Mouse (Mus musculus): ENCODE data around the gene Ctnna3. TPM values are rescaled to one million over a fixed set of nuclear protein-coding genes. Genes with fewer than 3 reads are reported as not detected.
A peak's percentile ranks its signal among the peaks of the same experiment; 100 is the strongest.

Gene Ctnna3
- polyA plus RNA-seq, 2 experiments: 0.78 to 0.89 TPM

DNA sequence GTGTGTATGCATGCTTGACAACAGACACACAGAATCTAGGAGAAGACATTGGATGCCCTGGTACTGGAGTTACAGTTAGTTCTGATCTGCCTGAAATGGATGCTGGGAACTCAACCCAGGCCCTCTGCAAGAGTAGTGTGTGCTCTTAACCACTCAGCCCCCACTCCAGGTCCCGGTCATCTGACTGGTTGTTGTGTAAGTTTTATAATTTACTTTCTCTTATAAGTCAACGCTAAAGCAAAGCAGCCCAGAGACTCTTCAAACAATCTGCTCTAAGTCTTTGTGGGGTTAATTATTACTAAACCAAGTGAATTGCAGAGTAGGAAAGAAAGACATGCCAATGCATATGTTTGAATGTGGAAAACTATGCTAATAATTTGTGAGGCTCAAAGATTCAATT is 549.5 kb downstream of the Ctnna3 start:
- no peak for DNase-seq (ENCODE audit: low spot score)
- Histone ChIP-seq H3K4me2 (replicated peaks; ENCODE audit: low read depth, low read length, severe bottlenecking) (no peak overlapping the region), H3K9me3 (ENCODE audit: control insufficient read depth, low read length) (no peaks in the 10 kb centered on the region), H3K4me3 (replicated peaks; ENCODE audit: low read length) (no peak overlapping the region), H3K4me1 (ENCODE audit: control insufficient read depth, insufficient read depth, low read length) (peaks cover 4% of the 10 kb centered on the region; the same call in 1 of the 2 replicates), H3K9ac (ENCODE audit: low read depth, low read length, severe bottlenecking) (no peak overlapping the region), H3K27ac (replicated peaks; ENCODE audit: low read depth, low read length) (no peak overlapping the region), H3K27me3 (ENCODE audit: control insufficient read depth, insufficient read depth, low read length) (no peaks in the 10 kb centered on the region), H3K36me3 (ENCODE audit: control insufficient read depth, insufficient read depth, low read length) (no peaks in the 10 kb centered on the region)
- ATAC-seq (ENCODE audit: low FRiP score, low read depth): no peak
- 84% methylated on average over 2 of the region's 2 CpGs for WGBS
- TF ChIP-seq POLR2A (IDR thresholded peaks at IDR 0.05; ENCODE audit: borderline replicate concordance, extremely low read depth, insufficient read depth, insufficient read length): no peak

DNA sequence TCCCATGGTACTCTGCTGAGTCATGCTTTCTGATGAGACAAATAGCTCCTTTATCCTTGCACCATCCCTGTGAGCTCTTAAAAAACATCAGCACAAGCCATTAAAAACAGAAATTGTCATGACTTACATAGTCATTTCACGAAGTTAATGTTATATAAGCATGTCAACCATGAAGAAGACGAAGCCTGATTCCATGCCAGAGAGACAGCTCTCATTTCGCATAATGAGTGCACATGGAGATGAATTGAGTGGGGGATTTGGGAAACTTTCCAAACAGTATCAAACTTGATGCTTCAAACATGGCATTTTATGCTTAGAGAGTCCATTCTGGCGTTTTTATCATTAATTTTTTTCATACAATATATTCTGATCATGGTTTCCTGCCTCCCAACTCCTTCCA is 555.7 kb downstream of the Ctnna3 start:
- 70% methylated on average over 4 of the region's 4 CpGs for WGBS
- ATAC-seq (ENCODE audit: low FRiP score, low read depth): no peak

GRCm38 (mm10) chr10:63994251-63994650 is 564.4 kb downstream of the Ctnna3 start:
- Histone ChIP-seq H3K9ac (ENCODE audit: low read depth, low read length, severe bottlenecking) (no peak overlapping the region), H3K27me3 (ENCODE audit: control insufficient read depth, insufficient read depth, low read length) (no peaks in the 10 kb centered on the region), H3K9me3 (ENCODE audit: control insufficient read depth, low read length) (no peaks in the 10 kb centered on the region), H3K4me3 (replicated peaks; ENCODE audit: low read length) (no peak overlapping the region), H3K36me3 (ENCODE audit: control insufficient read depth, insufficient read depth, low read length) (no peaks in the 10 kb centered on the region), H3K4me1 (ENCODE audit: control insufficient read depth, insufficient read depth, low read length) (no peaks in the 10 kb centered on the region), H3K4me2 (replicated peaks; ENCODE audit: low read depth, low read length, severe bottlenecking) (no peak overlapping the region), H3K27ac (replicated peaks; ENCODE audit: low read depth, low read length) (no peak overlapping the region)
- 88% methylated on average over 5 of the region's 5 CpGs for WGBS
- DNase-seq (ENCODE audit: low spot score) (no peak), ATAC-seq (ENCODE audit: low FRiP score, low read depth) (no peak)
- no peak for TF ChIP-seq POLR2A (IDR thresholded peaks at IDR 0.05; ENCODE audit: borderline replicate concordance, extremely low read depth, insufficient read depth, insufficient read length)

More for the DNA sequence above, 555.7 kb downstream of the Ctnna3 start:
- H3K4me2 ChIP-seq (replicated peaks; ENCODE audit: low read depth, low read length, severe bottlenecking): no peak overlapping the region
- DNase-seq (ENCODE audit: low spot score): no peak
- H3K27ac ChIP-seq (replicated peaks; ENCODE audit: low read depth, low read length): no peak overlapping the region
- H3K4me1 ChIP-seq (ENCODE audit: control insufficient read depth, insufficient read depth, low read length): no peaks in the 10 kb centered on the region
- no peak overlapping the region for H3K9ac ChIP-seq (ENCODE audit: low read depth, low read length, severe bottlenecking)
- no peak for TF ChIP-seq POLR2A (IDR thresholded peaks at IDR 0.05; ENCODE audit: borderline replicate concordance, extremely low read depth, insufficient read depth, insufficient read length)
- no peaks in the 10 kb centered on the region for H3K27me3 ChIP-seq (ENCODE audit: control insufficient read depth, insufficient read depth, low read length)
- H3K36me3 ChIP-seq (ENCODE audit: control insufficient read depth, insufficient read depth, low read length): no peaks in the 10 kb centered on the region
- H3K4me3 ChIP-seq (replicated peaks; ENCODE audit: low read length): no peak overlapping the region
- no peaks in the 10 kb centered on the region for H3K9me3 ChIP-seq (ENCODE audit: control insufficient read depth, low read length)

- ATAC-seq (ENCODE audit: low FRiP score, low read depth): no peak
These were observed 571.6 kb downstream of the Ctnna3 start for GRCm38 (mm10) chr10:64001531-64001930.

DNA sequence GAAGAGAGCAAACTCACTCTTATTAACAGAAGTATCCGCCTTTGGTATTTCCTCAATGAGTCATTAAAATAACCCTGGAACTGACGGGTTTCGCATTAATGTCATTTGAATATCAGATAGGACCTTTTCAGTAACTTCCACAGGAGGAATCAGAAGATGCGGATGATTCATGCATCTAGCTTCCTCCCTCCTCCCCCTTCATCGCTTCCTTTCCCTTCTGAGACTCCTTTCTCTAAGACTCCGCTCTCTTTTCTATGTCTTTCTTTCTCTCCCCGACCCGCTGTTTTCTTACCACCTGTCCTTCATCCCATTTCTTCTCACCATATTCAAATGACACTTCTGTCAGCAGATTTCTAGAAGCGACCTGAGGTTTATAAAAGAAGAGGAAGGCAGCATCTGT is 572.1 kb downstream of the Ctnna3 start:
- Histone ChIP-seq H3K4me3 (replicated peaks; ENCODE audit: low read length) (no peak overlapping the region), H3K27me3 (ENCODE audit: control insufficient read depth, insufficient read depth, low read length) (no peaks in the 10 kb centered on the region), H3K27ac (replicated peaks; ENCODE audit: low read depth, low read length) (no peak overlapping the region), H3K36me3 (ENCODE audit: control insufficient read depth, insufficient read depth, low read length) (no peaks in the 10 kb centered on the region), H3K9ac (ENCODE audit: low read depth, low read length, severe bottlenecking) (no peak overlapping the region), H3K4me1 (ENCODE audit: control insufficient read depth, insufficient read depth, low read length) (no peaks in the 10 kb centered on the region), H3K4me2 (replicated peaks; ENCODE audit: low read depth, low read length, severe bottlenecking) (no peak overlapping the region), H3K9me3 (ENCODE audit: control insufficient read depth, low read length) (no peaks in the 10 kb centered on the region)
- WGBS: 83% methylated on average over 9 of the region's 9 CpGs
- no peak for TF ChIP-seq POLR2A (IDR thresholded peaks at IDR 0.05; ENCODE audit: borderline replicate concordance, extremely low read depth, insufficient read depth, insufficient read length)
- DNase-seq (ENCODE audit: low spot score): no peak
- no peak for ATAC-seq (ENCODE audit: low FRiP score, low read depth)

More at GRCm38 (mm10) chr10:64001531-64001930, 571.6 kb downstream of the Ctnna3 start:
- peak; percentile 61 for DNase-seq (ENCODE audit: low spot score)
- no peaks in the 10 kb centered on the region for H3K9me3 ChIP-seq (ENCODE audit: control insufficient read depth, low read length)
- no peak overlapping the region for H3K4me2 ChIP-seq (replicated peaks; ENCODE audit: low read depth, low read length, severe bottlenecking)
- H3K36me3 ChIP-seq (ENCODE audit: control insufficient read depth, insufficient read depth, low read length): no peaks in the 10 kb centered on the region
- no peaks in the 10 kb centered on the region for H3K4me1 ChIP-seq (ENCODE audit: control insufficient read depth, insufficient read depth, low read length)
- no peak overlapping the region for H3K27ac ChIP-seq (replicated peaks; ENCODE audit: low read depth, low read length)
- H3K9ac ChIP-seq (ENCODE audit: low read depth, low read length, severe bottlenecking): no peak overlapping the region
- TF ChIP-seq POLR2A (IDR thresholded peaks at IDR 0.05; ENCODE audit: borderline replicate concordance, extremely low read depth, insufficient read depth, insufficient read length): no peak
- WGBS: 75% methylated on average over 6 of the region's 6 CpGs
- H3K27me3 ChIP-seq (ENCODE audit: control insufficient read depth, insufficient read depth, low read length): no peaks in the 10 kb centered on the region
- no peak overlapping the region for H3K4me3 ChIP-seq (replicated peaks; ENCODE audit: low read length)

- Histone ChIP-seq H3K4me2 (replicated peaks; ENCODE audit: low read depth, low read length, severe bottlenecking) (no peak overlapping the region), H3K9ac (ENCODE audit: low read depth, low read length, severe bottlenecking) (no peak overlapping the region), H3K27me3 (ENCODE audit: control insufficient read depth, insufficient read depth, low read length) (no peaks in the 10 kb centered on the region), H3K27ac (replicated peaks; ENCODE audit: low read depth, low read length) (no peak overlapping the region), H3K4me3 (replicated peaks; ENCODE audit: low read length) (no peak overlapping the region), H3K4me1 (ENCODE audit: control insufficient read depth, insufficient read depth, low read length) (no peaks in the 10 kb centered on the region), H3K9me3 (ENCODE audit: control insufficient read depth, low read length) (no peaks in the 10 kb centered on the region), H3K36me3 (ENCODE audit: control insufficient read depth, insufficient read depth, low read length) (no peaks in the 10 kb centered on the region)
- no peak for ATAC-seq (ENCODE audit: low FRiP score, low read depth)
- WGBS: 92% methylated on average over 1 of the region's 1 CpGs
- TF ChIP-seq POLR2A (IDR thresholded peaks at IDR 0.05; ENCODE audit: borderline replicate concordance, extremely low read depth, insufficient read depth, insufficient read length): no peak
- no peak for DNase-seq (ENCODE audit: low spot score)
These were observed 590.4 kb downstream of the Ctnna3 start for GRCm38 (mm10) chr10:64020347-64020746.
